Mouse (Mus musculus): ENCODE measurements around the gene Gpr132. TPM values are rescaled to one million over a fixed set of nuclear protein-coding genes. Genes with fewer than 3 reads are reported as not detected.

Gpr132 gene
- total and polyA plus RNA-seq, 3 experiments: 0.11 to 0.14 TPM; not detected in 1

DNA sequence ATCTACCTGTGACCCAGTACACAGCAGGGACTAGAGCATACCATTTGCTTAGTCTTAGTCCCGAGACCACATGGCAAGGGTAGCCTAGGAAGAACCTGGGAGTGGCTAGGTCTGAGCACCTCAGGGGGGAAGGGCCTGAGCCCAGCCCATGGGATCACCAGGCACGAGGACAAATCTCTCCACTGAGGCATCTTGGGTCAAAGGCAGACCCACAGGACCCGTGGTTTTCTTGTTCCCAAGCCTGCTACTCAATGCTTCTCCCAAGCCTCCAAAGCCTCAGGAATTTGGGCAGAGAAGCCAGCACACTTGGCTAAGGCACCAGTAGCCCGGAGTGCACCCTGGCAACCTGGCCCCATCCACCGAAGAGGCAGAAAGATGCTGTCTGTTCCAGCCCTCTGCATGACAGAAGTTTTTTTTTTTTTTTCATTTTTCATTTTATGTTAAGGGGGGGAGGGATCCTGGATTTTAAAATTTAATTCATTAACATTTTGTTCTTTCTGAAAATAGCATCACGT, 13.3 kb upstream of the Gpr132 start:
- Histone ChIP-seq H3K9me3 (replicated peaks) (no peaks in the 10 kb centered on the region), H3K36me3 (replicated peaks) (no peaks in the 10 kb centered on the region), H3K4me3 (ENCODE audit: low read depth, low read length) (no peak overlapping the region), H3K4me1 (ENCODE audit: insufficient read depth, low read depth, low read length) (peaks cover 3% of the 10 kb centered on the region; the same call in 1 of the 2 replicates), H3K27me3 (ENCODE audit: insufficient read depth, low read length) (peaks cover 25% of the 10 kb centered on the region; the same call in 1 of the 2 replicates)
- TF ChIP-seq CTCF (IDR thresholded peaks at IDR 0.05; ENCODE audit: low read depth, low read length) (no peak), TAL1 (conservative IDR thresholded peaks at IDR 0.05; ENCODE audit: low read depth, low read length) (no peak), POLR2AphosphoS5 (IDR thresholded peaks at IDR 0.05; ENCODE audit: insufficient replicate concordance, low read depth, low read length) (no peak), GATA2 (IDR thresholded peaks at IDR 0.05; ENCODE audit: borderline replicate concordance, low read depth, low read length) (no peak), GATA1 (IDR thresholded peaks at IDR 0.05; ENCODE audit: borderline replicate concordance, low read length) (no peak)
- ATAC-seq (ENCODE audit: extremely low read depth, insufficient number of reproducible peaks, low FRiP score, poor library complexity, severe bottlenecking): no peak
- no peak for DNase-seq (ENCODE audit: low spot score)

DNA sequence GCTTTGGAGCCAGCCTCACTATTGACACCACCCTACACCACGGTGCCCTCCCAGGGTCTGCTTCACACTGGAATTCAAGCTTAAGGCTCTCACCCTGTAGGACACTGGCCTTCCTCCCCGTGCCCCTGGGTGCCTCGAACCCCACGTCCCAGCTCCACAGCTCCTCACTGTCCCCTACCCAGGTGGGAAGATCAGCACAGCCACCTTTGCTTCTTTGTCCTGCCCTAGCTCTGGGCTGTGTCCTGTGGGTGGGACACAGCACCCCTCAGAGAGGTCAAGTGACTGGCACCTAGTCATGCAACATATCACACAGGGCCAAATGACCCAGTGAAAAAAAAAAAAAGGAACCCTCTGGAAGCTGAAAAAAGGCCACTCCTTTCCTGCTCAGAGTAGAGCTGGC, 12.6 kb upstream of the Gpr132 start:
- Histone ChIP-seq H3K4me3 (ENCODE audit: low read depth, low read length) (no peak overlapping the region), H3K36me3 (replicated peaks) (no peaks in the 10 kb centered on the region), H3K4me1 (ENCODE audit: insufficient read depth, low read depth, low read length) (peaks cover 10% of the 10 kb centered on the region; the same call in 1 of the 2 replicates), H3K9me3 (replicated peaks) (no peaks in the 10 kb centered on the region), H3K27me3 (ENCODE audit: insufficient read depth, low read length) (peaks cover 29% of the 10 kb centered on the region; the same call in 1 of the 2 replicates)
- TF ChIP-seq CTCF (IDR thresholded peaks at IDR 0.05; ENCODE audit: low read depth, low read length) (no peak), GATA2 (IDR thresholded peaks at IDR 0.05; ENCODE audit: borderline replicate concordance, low read depth, low read length) (no peak), POLR2AphosphoS5 (IDR thresholded peaks at IDR 0.05; ENCODE audit: insufficient replicate concordance, low read depth, low read length) (no peak), GATA1 (IDR thresholded peaks at IDR 0.05; ENCODE audit: borderline replicate concordance, low read length) (no peak), TAL1 (conservative IDR thresholded peaks at IDR 0.05; ENCODE audit: low read depth, low read length) (no peak)
- no peak for ATAC-seq (ENCODE audit: extremely low read depth, insufficient number of reproducible peaks, low FRiP score, poor library complexity, severe bottlenecking)
- no peak for DNase-seq (ENCODE audit: low spot score)

DNA sequence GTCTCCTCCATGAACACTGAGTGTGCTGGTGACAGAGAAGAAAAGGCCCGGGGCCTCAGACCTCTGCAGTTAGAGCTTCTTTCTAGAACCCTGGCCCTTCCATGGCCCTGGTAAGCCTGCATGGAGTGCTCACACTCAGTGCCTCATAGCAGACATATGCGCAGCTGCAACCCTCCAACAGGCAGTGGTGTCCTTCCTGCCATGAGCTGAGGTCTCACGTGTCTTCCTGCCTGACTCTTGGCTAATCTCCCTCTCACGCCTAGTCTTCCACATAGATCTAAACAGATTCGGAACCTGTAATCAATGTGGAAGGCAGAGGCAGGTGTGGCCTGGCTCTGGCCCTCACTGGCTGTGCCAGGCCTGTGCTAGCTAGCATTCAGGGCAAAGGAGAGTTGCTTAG, 11.7 kb upstream of the Gpr132 start:
- H3K9me3 ChIP-seq (replicated peaks): no peaks in the 10 kb centered on the region
- no peaks in the 10 kb centered on the region for H3K36me3 ChIP-seq (replicated peaks)
- peaks cover 35% of the 10 kb centered on the region for H3K27me3 ChIP-seq (ENCODE audit: insufficient read depth, low read length)
- DNase-seq (ENCODE audit: low spot score) (no peak), ATAC-seq (ENCODE audit: extremely low read depth, insufficient number of reproducible peaks, low FRiP score, poor library complexity, severe bottlenecking) (no peak)
- peaks cover 13% of the 10 kb centered on the region; the same call in 1 of the 2 replicates for H3K4me1 ChIP-seq (ENCODE audit: insufficient read depth, low read depth, low read length)
- TF ChIP-seq POLR2AphosphoS5 (IDR thresholded peaks at IDR 0.05; ENCODE audit: insufficient replicate concordance, low read depth, low read length): no peak
- TF ChIP-seq CTCF (IDR thresholded peaks at IDR 0.05; ENCODE audit: low read depth, low read length): no peak
- no peak for TF ChIP-seq GATA2 (IDR thresholded peaks at IDR 0.05; ENCODE audit: borderline replicate concordance, low read depth, low read length)
- TF ChIP-seq TAL1 (conservative IDR thresholded peaks at IDR 0.05; ENCODE audit: low read depth, low read length): no peak
- no peak for TF ChIP-seq GATA1 (IDR thresholded peaks at IDR 0.05; ENCODE audit: borderline replicate concordance, low read length)
- H3K4me3 ChIP-seq (ENCODE audit: low read depth, low read length): no peak overlapping the region

DNA sequence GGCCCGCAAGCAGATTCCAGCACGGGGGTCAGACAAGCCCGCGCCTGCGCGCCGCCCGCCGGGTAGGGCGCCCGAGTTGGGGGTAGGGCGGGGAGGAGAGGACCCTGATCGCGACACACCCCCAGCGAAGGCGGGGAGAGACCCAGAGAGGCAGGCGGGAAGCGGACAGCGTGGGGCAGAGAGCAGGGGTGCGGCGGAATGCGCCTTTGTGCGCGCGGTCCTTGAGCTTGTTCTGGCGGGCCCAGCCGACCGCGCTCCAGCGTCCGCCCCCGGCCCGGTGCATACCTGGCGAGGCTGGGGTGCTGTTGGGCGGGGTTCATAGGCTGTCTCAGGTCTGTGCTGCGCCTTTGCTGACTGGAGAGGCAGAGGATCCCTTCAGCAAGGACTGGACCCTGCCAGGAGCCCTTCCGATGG, 9.6 kb upstream of the Gpr132 start:
- TF ChIP-seq CTCF (IDR thresholded peaks at IDR 0.05; ENCODE audit: low read depth, low read length): no peak
- TF ChIP-seq GATA1 (IDR thresholded peaks at IDR 0.05; ENCODE audit: borderline replicate concordance, low read length): no peak
- TF ChIP-seq TAL1 (conservative IDR thresholded peaks at IDR 0.05; ENCODE audit: low read depth, low read length): no peak
- Histone ChIP-seq H3K9me3 (replicated peaks) (no peaks in the 10 kb centered on the region), H3K4me3 (ENCODE audit: low read depth, low read length) (no peak overlapping the region), H3K36me3 (replicated peaks) (no peaks in the 10 kb centered on the region), H3K4me1 (ENCODE audit: insufficient read depth, low read depth, low read length) (peaks cover 13% of the 10 kb centered on the region; the same call in 1 of the 2 replicates), H3K27me3 (ENCODE audit: insufficient read depth, low read length) (peaks cover 48% of the 10 kb centered on the region)
- ATAC-seq (ENCODE audit: extremely low read depth, insufficient number of reproducible peaks, low FRiP score, poor library complexity, severe bottlenecking): no peak
- no peak for DNase-seq (ENCODE audit: low spot score)

GRCm38 (mm10) chr12:112877073-112877576, 9.1 kb upstream of the Gpr132 start:
- peaks cover 13% of the 10 kb centered on the region; the same call in 1 of the 2 replicates for H3K4me1 ChIP-seq (ENCODE audit: insufficient read depth, low read depth, low read length)
- no peaks in the 10 kb centered on the region for H3K9me3 ChIP-seq (replicated peaks)
- H3K27me3 ChIP-seq (ENCODE audit: insufficient read depth, low read length): peaks cover 49% of the 10 kb centered on the region
- no peak for TF ChIP-seq GATA1 (IDR thresholded peaks at IDR 0.05; ENCODE audit: borderline replicate concordance, low read length)
- TF ChIP-seq TAL1 (conservative IDR thresholded peaks at IDR 0.05; ENCODE audit: low read depth, low read length): no peak
- no peak for TF ChIP-seq POLR2AphosphoS5 (IDR thresholded peaks at IDR 0.05; ENCODE audit: insufficient replicate concordance, low read depth, low read length)
- TF ChIP-seq GATA2 (IDR thresholded peaks at IDR 0.05; ENCODE audit: borderline replicate concordance, low read depth, low read length): no peak
- TF ChIP-seq CTCF (IDR thresholded peaks at IDR 0.05; ENCODE audit: low read depth, low read length): no peak
- DNase-seq (ENCODE audit: low spot score): no peak
- no peak for ATAC-seq (ENCODE audit: extremely low read depth, insufficient number of reproducible peaks, low FRiP score, poor library complexity, severe bottlenecking)
- no peak overlapping the region for H3K4me3 ChIP-seq (ENCODE audit: low read depth, low read length)
- H3K36me3 ChIP-seq (replicated peaks): no peaks in the 10 kb centered on the region

DNA sequence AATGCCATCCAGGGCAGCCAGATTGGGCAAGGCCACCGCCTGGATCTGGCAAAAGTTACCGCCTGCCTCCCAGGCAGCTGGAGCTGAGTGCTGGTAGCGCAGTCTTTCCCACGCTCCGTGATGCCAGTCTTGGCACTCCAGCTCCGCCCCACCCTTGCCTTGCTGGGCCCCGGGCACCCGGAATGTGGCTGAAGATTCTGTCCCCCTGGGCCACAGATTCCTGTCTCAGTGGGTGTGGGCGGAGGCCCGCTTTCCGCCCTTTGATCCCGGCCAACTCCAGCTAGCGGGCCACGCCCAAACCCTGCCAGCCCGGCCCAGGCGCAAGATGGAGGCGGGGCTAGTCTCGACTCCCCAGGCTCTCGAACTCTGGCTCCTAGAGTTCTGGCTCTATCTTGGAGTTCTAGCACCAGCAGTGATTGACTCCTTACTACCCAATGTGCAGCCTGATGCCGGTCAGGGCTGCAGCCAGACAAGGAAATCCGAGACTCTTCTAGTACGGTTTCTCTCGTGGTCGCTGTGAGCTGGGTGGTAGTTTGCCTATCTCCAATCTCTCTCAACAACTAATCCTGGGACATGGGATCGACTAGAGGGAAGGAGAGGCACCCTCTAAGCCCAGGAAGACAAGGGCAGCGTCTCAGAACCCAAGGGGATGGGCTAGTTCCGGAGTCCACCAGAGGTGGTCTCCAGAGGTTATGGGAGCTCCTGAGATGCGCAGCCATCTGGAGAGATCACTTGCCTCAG, 8.5 kb upstream of the Gpr132 start:
- peaks cover 13% of the 10 kb centered on the region; the same call in 1 of the 2 replicates for H3K4me1 ChIP-seq (ENCODE audit: insufficient read depth, low read depth, low read length)
- peaks cover 53% of the 10 kb centered on the region for H3K27me3 ChIP-seq (ENCODE audit: insufficient read depth, low read length)
- H3K36me3 ChIP-seq (replicated peaks): no peaks in the 10 kb centered on the region
- TF ChIP-seq CTCF (IDR thresholded peaks at IDR 0.05; ENCODE audit: low read depth, low read length) (no peak), GATA2 (IDR thresholded peaks at IDR 0.05; ENCODE audit: borderline replicate concordance, low read depth, low read length) (no peak), TAL1 (conservative IDR thresholded peaks at IDR 0.05; ENCODE audit: low read depth, low read length) (no peak), POLR2AphosphoS5 (IDR thresholded peaks at IDR 0.05; ENCODE audit: insufficient replicate concordance, low read depth, low read length) (no peak), GATA1 (IDR thresholded peaks at IDR 0.05; ENCODE audit: borderline replicate concordance, low read length) (no peak)
- ATAC-seq (ENCODE audit: extremely low read depth, insufficient number of reproducible peaks, low FRiP score, poor library complexity, severe bottlenecking) (no peak), DNase-seq (ENCODE audit: low spot score) (peak; percentile 34)
- no peak overlapping the region; the same call in 1 of the 2 replicates for H3K4me3 ChIP-seq (ENCODE audit: low read depth, low read length)
- no peaks in the 10 kb centered on the region for H3K9me3 ChIP-seq (replicated peaks)
